Mouse (Mus musculus) liver, embryonic 14.5 days (tissue): Measurements from ENCODE around the gene Daam2. TPM values are rescaled to one million over a fixed set of nuclear protein-coding genes. Genes with fewer than 3 reads are reported as not detected.

Source experiments
- ATAC-seq: fragments of 200-750 bp; cut with Nextera tagmentation; 2 replicates; pipeline ENCODE4 v1.8.0; 2017; ENCODE audit warnings: moderate number of reproducible peaks, mild to moderate bottlenecking, moderate library complexity; ENCODE audit not compliant: insufficient read depth
- DNase-seq, 3 experiments: peaks; one replicate each; pipeline ENCODE4 v3.0.0-alpha.2; 2012 to 2013; ENCODE audit warnings: low read depth in 3 of 3, low spot score in 3 of 3
- H3K27ac ChIP-seq: fragments of 300-500 bp; sonication (generic); 2 replicates; pipeline ENCODE4 v1.5.1; 2014; ENCODE audit warnings: moderate library complexity, mild to moderate bottlenecking, control low read depth, inconsistent platforms
- H3K27me3 ChIP-seq: fragments of 300-500 bp; sonication (generic); 2 replicates; pipeline ENCODE4 v1.6.1; 2014; ENCODE audit warnings: mild to moderate bottlenecking, low read length, moderate library complexity; ENCODE audit not compliant: control insufficient read depth, insufficient read depth
- H3K36me3 ChIP-seq: fragments of 300-500 bp; sonication (generic); replicated peaks from 2 replicates; pipeline ENCODE4 v1.6.1; 2014; ENCODE audit warnings: low read depth; ENCODE audit not compliant: control insufficient read depth, insufficient read depth
- H3K4me1 ChIP-seq, 2 experiments: fragments of 200-500 bp in 1 of 2; fragments of 300-500 bp in 1 of 2; sonication (generic) in 1 of 2; replicated peaks; 2 replicates each; pipeline ENCODE4 v1.6.1; 2012 to 2014; ENCODE audit warnings: antibody characterized with exemption in 1 of 2, inconsistent platforms in 1 of 2, low read length in 1 of 2; ENCODE audit not compliant: control insufficient read depth in 2 of 2, insufficient read depth in 2 of 2
- H3K4me2 ChIP-seq: fragments of 300-500 bp; sonication (generic); 2 replicates; pipeline ENCODE4 v1.6.1; 2014; ENCODE audit warnings: low read depth, mild to moderate bottlenecking, control low read depth, moderate library complexity
- H3K4me3 ChIP-seq, 2 experiments: fragments of 200-500 bp in 1 of 2; fragments of 300-500 bp in 1 of 2; sonication (generic) in 1 of 2; 2 replicates each; pipeline ENCODE4 v1.5.1; 2012 to 2014; ENCODE audit warnings: low read depth in 2 of 2, low read length in 2 of 2, mild to moderate bottlenecking in 2 of 2, control low read depth in 1 of 2, inconsistent platforms in 1 of 2, moderate library complexity in 1 of 2; ENCODE audit not compliant: insufficient read depth in 1 of 2
- H3K9ac ChIP-seq: fragments of 300-500 bp; sonication (generic); replicated peaks from 2 replicates; pipeline ENCODE4 v1.6.1; 2014; ENCODE audit warnings: mild to moderate bottlenecking, control low read depth, moderate library complexity
- H3K9me3 ChIP-seq: fragments of 300-500 bp; sonication (generic); 2 replicates; pipeline ENCODE4 v1.6.1; 2016; ENCODE audit warnings: low read length, mixed read lengths; ENCODE audit not compliant: control insufficient read depth
- CTCF ChIP-seq: IDR thresholded peaks from 2 replicates; pipeline ENCODE4 v1.5.1; 2016; ENCODE audit warnings: antibody characterized with exemption, low read depth, control low read depth
- EP300 ChIP-seq: IDR thresholded peaks from 2 replicates; pipeline ENCODE4 v1.6.1; 2016; ENCODE audit warnings: antibody characterized with exemption, low read depth
- WGBS: fragments of 180-500 bp; shearing (Covaris S2); extraction: QIAGEN DNeasy Blood & Tissue Kit; methylation state at CpG from one replicate; pipeline ENCODE4 v1.1.7; 2014; ENCODE audit not compliant: insufficient replicate concordance; 5-methylcytosine and 5-hydroxymethylcytosine counted together
- polyA plus RNA-seq, 2 experiments: library from polyadenylated mRNA; depleted of rRNA in 1 of 2; stranded (reverse) in 1 of 2; unstranded in 1 of 2; fragments of >200 nt; fragmentation: Nextera tagmentation in 1 of 2; extraction: Ambion mirVana in 1 of 2; gene quantifications; 2 replicates each; pipeline versions ENCODE4 v1.2.1 to v1.2.3; 2012 to 2014

Gene Daam2
- polyA plus RNA-seq, 2 experiments: 0.14 to 0.39 TPM

DNA sequence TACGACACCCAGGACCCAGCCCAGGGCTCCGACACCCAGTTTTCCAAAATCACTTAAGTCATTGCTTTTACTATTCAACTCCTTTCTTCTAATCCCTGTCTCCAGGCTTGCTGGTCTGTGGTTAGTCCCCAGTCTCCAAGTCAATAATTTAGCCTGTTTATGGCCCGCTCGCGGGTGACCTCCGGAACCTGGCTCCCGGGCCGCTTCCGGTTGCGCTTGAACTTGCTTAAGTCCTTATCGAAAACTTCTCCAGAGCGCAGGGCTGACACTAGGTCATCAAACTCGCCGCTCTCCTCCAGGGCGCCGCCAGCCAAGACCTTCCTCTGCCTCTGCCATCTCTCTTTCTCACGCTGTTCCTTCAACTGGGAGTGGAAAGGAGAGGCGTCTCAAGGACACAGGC lies 105.8 kb downstream of the Daam2 start:
- Histone ChIP-seq H3K9me3 (no peaks in the 10 kb centered on the region), H3K4me1 (peaks cover 6 to 17% of the 10 kb centered on the region in 2 experiments), H3K27ac (no peak overlapping the region), H3K9ac (no peak overlapping the region), H3K4me3 (no peak overlapping the region), H3K36me3 (peaks cover 20% of the 10 kb centered on the region), H3K27me3 (no peaks in the 10 kb centered on the region), H3K4me2 (no peak overlapping the region)
- DNase-seq: no peak
- TF ChIP-seq CTCF (no peak), EP300 (no peak)
- no peak for ATAC-seq
- WGBS: 83% methylated on average over 18 of the region's 18 CpGs

DNA sequence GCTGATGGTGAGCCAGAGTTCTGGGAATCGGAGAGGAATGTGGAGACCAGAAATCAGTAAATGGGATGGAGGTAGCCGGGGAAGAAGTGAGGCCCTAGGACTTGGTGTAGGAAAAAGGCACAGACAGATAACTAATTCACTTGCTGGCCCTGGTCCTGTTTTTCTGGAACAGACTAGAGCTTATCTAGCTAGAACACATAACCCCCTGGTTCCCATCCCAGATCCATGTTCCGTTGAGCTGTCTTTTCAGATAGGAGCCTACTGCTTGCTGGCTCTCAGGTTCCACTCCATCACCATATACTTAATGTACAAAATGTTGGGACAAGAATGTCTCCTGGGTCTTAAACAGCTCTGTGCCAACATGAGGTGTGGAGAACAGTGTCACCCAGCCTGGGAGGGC lies 106.3 kb downstream of the Daam2 start:
- Histone ChIP-seq H3K9me3 (no peaks in the 10 kb centered on the region), H3K36me3 (peaks cover 20% of the 10 kb centered on the region), H3K27ac (peak overlapping the region; percentile 33), H3K9ac (no peak overlapping the region), H3K4me3 (no peak overlapping the region), H3K4me2 (no peak overlapping the region), H3K27me3 (no peaks in the 10 kb centered on the region), H3K4me1 (peaks cover 6 to 17% of the 10 kb centered on the region in 2 experiments)
- 41% methylated on average over 3 of the region's 3 CpGs for WGBS
- peak; percentile 62 for ATAC-seq
- DNase-seq: no peak
- TF ChIP-seq CTCF (no peak), EP300 (peak; percentile 76)

DNA sequence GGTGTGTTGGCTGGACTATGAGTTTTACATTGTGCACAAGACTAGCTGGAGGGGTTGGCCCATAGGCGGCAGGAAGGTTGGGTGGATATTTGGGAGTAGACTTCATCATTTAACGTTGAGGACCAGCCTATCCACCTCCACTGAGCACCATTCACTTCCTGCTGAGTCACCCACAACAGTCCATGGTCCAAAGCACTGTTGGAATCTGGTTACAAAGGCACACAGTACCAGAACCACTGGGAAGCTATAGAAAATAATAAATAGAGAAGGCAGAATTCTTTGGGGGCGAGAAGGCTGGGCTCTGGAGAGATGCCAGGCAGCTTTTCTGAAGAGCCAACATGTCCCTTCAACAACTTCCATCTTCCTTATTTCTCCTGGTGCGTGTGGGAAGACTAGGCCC lies 107.8 kb downstream of the Daam2 start:
- WGBS: 71% methylated on average over 4 of the region's 4 CpGs
- H3K4me3 ChIP-seq: no peak overlapping the region
- H3K36me3 ChIP-seq: peaks cover 31% of the 10 kb centered on the region
- H3K27me3 ChIP-seq: no peaks in the 10 kb centered on the region
- H3K9me3 ChIP-seq: no peaks in the 10 kb centered on the region
- peaks cover 6 to 17% of the 10 kb centered on the region in 2 experiments for H3K4me1 ChIP-seq
- no peak overlapping the region for H3K27ac ChIP-seq
- DNase-seq (no peak), ATAC-seq (no peak)
- H3K9ac ChIP-seq: no peak overlapping the region
- H3K4me2 ChIP-seq: no peak overlapping the region
- TF ChIP-seq EP300 (no peak), CTCF (no peak)

DNA sequence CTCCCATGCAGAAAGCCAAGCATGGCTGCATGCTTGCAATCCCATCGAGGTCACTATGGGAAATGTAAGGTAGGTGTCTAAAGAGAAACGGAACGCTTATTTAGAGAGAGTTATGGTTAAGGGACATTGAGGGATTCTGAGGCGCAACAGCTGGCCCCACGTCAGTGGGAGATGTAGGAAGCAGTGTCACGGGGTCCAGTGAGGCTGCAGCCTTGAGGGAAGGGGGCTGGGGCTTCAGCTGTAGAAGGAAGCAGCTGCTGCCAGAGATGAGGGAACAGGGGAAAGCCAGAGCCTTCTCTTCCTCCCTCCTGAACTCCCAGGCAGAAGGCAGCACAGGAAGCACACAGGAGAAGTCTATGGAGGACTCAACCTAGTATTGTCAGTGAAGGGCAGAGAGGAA lies 113.2 kb downstream of the Daam2 start:
- WGBS: 80% methylated on average over 6 of the region's 6 CpGs
- ATAC-seq (no peak), DNase-seq (no peak)
- Histone ChIP-seq H3K9me3 (no peaks in the 10 kb centered on the region), H3K36me3 (peaks cover 60% of the 10 kb centered on the region), H3K4me1 (no peaks in the 10 kb centered on the region), H3K27me3 (no peaks in the 10 kb centered on the region), H3K27ac (no peak overlapping the region), H3K9ac (no peak overlapping the region), H3K4me3 (no peak overlapping the region), H3K4me2 (no peak overlapping the region)
- TF ChIP-seq CTCF (no peak), EP300 (no peak)

DNA sequence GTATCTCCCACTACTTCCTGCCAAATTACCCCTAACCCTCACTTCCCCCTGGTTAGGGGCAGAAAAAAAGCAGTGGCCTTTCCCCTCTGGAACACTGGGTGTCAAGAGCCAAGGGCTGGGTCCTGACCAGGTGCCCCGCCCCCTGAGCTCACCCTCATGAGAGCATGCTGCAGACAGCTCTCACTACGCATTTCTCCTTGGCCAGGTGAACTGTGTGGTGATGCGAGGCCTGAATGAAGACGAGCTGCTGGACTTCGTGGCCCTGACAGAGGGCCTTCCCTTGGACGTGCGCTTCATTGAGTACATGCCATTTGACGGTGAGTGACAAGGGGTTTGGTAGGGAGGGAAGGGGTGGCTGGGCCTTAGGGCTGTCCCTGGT lies 114.9 kb downstream of the Daam2 start:
- ATAC-seq (no peak), DNase-seq (no peak)
- Histone ChIP-seq H3K27me3 (no peaks in the 10 kb centered on the region), H3K4me2 (no peak overlapping the region), H3K27ac (no peak overlapping the region), H3K36me3 (peaks cover 44% of the 10 kb centered on the region), H3K9me3 (no peaks in the 10 kb centered on the region), H3K4me1 (no peaks in the 10 kb centered on the region), H3K9ac (no peak overlapping the region), H3K4me3 (no peak overlapping the region)
- TF ChIP-seq CTCF: no peak
- TF ChIP-seq EP300: no peak
- WGBS: 86% methylated on average over 8 of the region's 8 CpGs
